Mouse (Mus musculus) CH12.LX (cell line): ENCODE results near the gene Map4k1.

ENCODE experiments used
- CHD2 ChIP-seq: IDR thresholded peaks from 2 replicates; pipeline ENCODE4 v1.6.1; 2011; ENCODE audit warnings: low read length, improper control_type of control experiment
- CTCF ChIP-seq, 2 experiments: IDR thresholded peaks in 1 of 2; conservative IDR thresholded peaks in 1 of 2; 2 replicates each; pipeline ENCODE4 v1.5.1; 2011 to 2012; ENCODE audit warnings: low read depth in 2 of 2, low read length in 2 of 2, improper control_type of control experiment in 1 of 2, inconsistent platforms in 1 of 2, mild to moderate bottlenecking in 1 of 2, moderate library complexity in 1 of 2
- E2F4 ChIP-seq: IDR thresholded peaks from 2 replicates; pipeline ENCODE4 v1.6.1; 2011; ENCODE audit warnings: low read depth, low read length, improper control_type of control experiment; ENCODE audit not compliant: insufficient replicate concordance
- EP300 ChIP-seq: IDR thresholded peaks from 2 replicates; pipeline ENCODE4 v1.6.1; 2011; ENCODE audit warnings: low read length, improper control_type of control experiment
- GABPA ChIP-seq: IDR thresholded peaks from 2 replicates; pipeline ENCODE4 v1.6.1; 2012; ENCODE audit warnings: low read depth, low read length, improper control_type of control experiment, inconsistent platforms; ENCODE audit not compliant: insufficient replicate concordance
- IRF4 ChIP-seq: IDR thresholded peaks from 2 replicates; pipeline ENCODE4 v1.6.1; 2014; ENCODE audit warnings: low read depth, mild to moderate bottlenecking, inconsistent platforms, low read length, improper control_type of control experiment
- JUND ChIP-seq: conservative IDR thresholded peaks from 2 replicates; pipeline ENCODE4 v1.6.1; 2011; ENCODE audit warnings: low read depth, low read length, improper control_type of control experiment
- MAX ChIP-seq: IDR thresholded peaks from 2 replicates; pipeline ENCODE4 v1.6.1; 2011; ENCODE audit warnings: low read length, improper control_type of control experiment
- POLR2A ChIP-seq: IDR thresholded peaks from 2 replicates; pipeline ENCODE4 v1.6.1; 2011; ENCODE audit warnings: low read depth, mild to moderate bottlenecking, improper control_type of control experiment, low read length
- RAD21 ChIP-seq: IDR thresholded peaks from 2 replicates; pipeline ENCODE4 v1.6.1; 2011; ENCODE audit warnings: low read depth, mild to moderate bottlenecking, low read length, improper control_type of control experiment, moderate library complexity
- ZC3H11A ChIP-seq: IDR thresholded peaks from 2 replicates; pipeline ENCODE4 v1.6.1; 2012; ENCODE audit warnings: low read depth, mild to moderate bottlenecking, inconsistent platforms, low read length, improper control_type of control experiment
- ZMIZ1 ChIP-seq: IDR thresholded peaks from 2 replicates; pipeline ENCODE4 v1.6.1; 2012; ENCODE audit warnings: low read depth, mild to moderate bottlenecking, inconsistent platforms, low read length, improper control_type of control experiment

DNA sequence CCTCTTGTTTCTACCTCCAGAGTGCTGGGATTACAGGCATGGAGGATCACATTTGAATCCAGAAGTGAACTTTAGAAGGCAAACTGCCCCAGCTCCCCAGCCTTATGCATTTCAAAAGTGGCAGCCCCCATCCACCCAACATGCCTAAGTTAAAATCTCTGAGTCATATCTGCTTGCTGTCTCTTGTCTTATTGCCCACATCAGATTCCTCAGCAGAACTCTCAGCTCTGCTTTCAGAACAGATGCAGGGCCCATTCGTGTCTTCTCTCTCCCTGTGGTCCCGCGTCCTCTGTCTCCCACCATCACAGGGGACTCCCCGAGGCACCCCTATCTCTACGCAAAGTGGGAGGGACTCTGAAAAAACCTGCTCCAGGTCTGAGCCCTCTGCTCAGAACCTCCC lies 44.3 kb downstream of the Map4k1 start:
- no peak for TF ChIP-seq CTCF (conservative IDR thresholded peaks at IDR 0.05 in 1 of 2, IDR thresholded peaks at IDR 0.05 in 1 of 2; ENCODE audit: low read depth in 2 of 2, low read length in 2 of 2)
- TF ChIP-seq EP300 = peak; percentile 49; the same call in 1 of the 2 replicates
- no peak for TF ChIP-seq MAX
- TF ChIP-seq ZC3H11A = no peak
- TF ChIP-seq E2F4 = no peak
- 0 out of 2 replicates have a peak, but pooled peaks have one; percentile 45 for TF ChIP-seq POLR2A
- no peak for TF ChIP-seq ZMIZ1
- peak; percentile 20; the same call in 1 of the 2 replicates for TF ChIP-seq JUND
- TF ChIP-seq RAD21 = no peak
- no peak for TF ChIP-seq CHD2
- TF ChIP-seq GABPA = no peak
- peak; percentile 66; the same call in 1 of the 2 replicates for TF ChIP-seq IRF4
